Mouse (Mus musculus): ENCODE measurements at regions not wholly inside any gene's neighbourhood (a gene's known extent, or its start where the extent isn't known, plus 50 kb on each side); places are given as distances from the start of the nearest gene placed in this dataset.

- H3K36me3 ChIP-seq (ENCODE audit: control insufficient read depth in 1 of 2, insufficient read depth in 2 of 2, low read length in 2 of 2): no peaks in the 10 kb centered on the region
- no peaks in the 10 kb centered on the region for H3K27me3 ChIP-seq (ENCODE audit: control insufficient read depth in 1 of 2, insufficient read depth in 2 of 2, low read length in 2 of 2)
- no peak overlapping the region for H3K9ac ChIP-seq (ENCODE audit: control insufficient read depth, low read depth, low read length, poor library complexity, severe bottlenecking)
- TF ChIP-seq ZKSCAN1 (IDR thresholded peaks at IDR 0.05; ENCODE audit: low read depth, low read length): no peak
- no peak for TF ChIP-seq POLR2AphosphoS2 (IDR thresholded peaks at IDR 0.05; ENCODE audit: low read length)
- no peak for TF ChIP-seq E2F4 (IDR thresholded peaks at IDR 0.05; ENCODE audit: borderline replicate concordance, low read depth, low read length)
- TF ChIP-seq TAL1 (IDR thresholded peaks at IDR 0.05; ENCODE audit: low read length): no peak
- no peak for TF ChIP-seq MYC (IDR thresholded peaks at IDR 0.05; ENCODE audit: low read depth, low read length)
- TF ChIP-seq POLR2A (IDR thresholded peaks at IDR 0.05; ENCODE audit: control insufficient read depth in 1 of 2, insufficient read depth in 1 of 2, low read depth in 1 of 2, low read length in 2 of 2, poor library complexity in 1 of 2): no peak
- no peak for TF ChIP-seq MXI1 (IDR thresholded peaks at IDR 0.05; ENCODE audit: low read depth, low read length)
- no peak for TF ChIP-seq TBP (IDR thresholded peaks at IDR 0.05; ENCODE audit: low read depth, low read length)
- TF ChIP-seq MAFK (IDR thresholded peaks at IDR 0.05; ENCODE audit: borderline replicate concordance, low read depth, low read length): no peak
- TF ChIP-seq SMC3 (IDR thresholded peaks at IDR 0.05; ENCODE audit: low read depth, low read length): no peak
- TF ChIP-seq MYB (IDR thresholded peaks at IDR 0.05; ENCODE audit: low read depth, low read length): no peak
- no peak for TF ChIP-seq EP300 (IDR thresholded peaks at IDR 0.05; ENCODE audit: low read depth in 1 of 2, low read length in 2 of 2)
- TF ChIP-seq RCOR1 (IDR thresholded peaks at IDR 0.05; ENCODE audit: low read depth, low read length): no peak
- TF ChIP-seq RAD21 (IDR thresholded peaks at IDR 0.05; ENCODE audit: low read depth, low read length): no peak
- H3K27ac ChIP-seq (ENCODE audit: control insufficient read depth, low read depth, low read length): no peak overlapping the region
- H3K79me2 ChIP-seq (ENCODE audit: control insufficient read depth, insufficient read depth, low read length, poor library complexity): no peaks in the 10 kb centered on the region
- no peak for DNase-seq (ENCODE audit: low read depth, low spot score)
- H3K4me3 ChIP-seq (ENCODE audit: control insufficient read depth in 1 of 2, insufficient read depth in 1 of 2, low read depth in 2 of 2, low read length in 2 of 2): no peak overlapping the region
- no peaks in the 10 kb centered on the region for H3K4me1 ChIP-seq (ENCODE audit: control insufficient read depth in 1 of 2, insufficient read depth in 2 of 2, low read length in 2 of 2)
- no peaks in the 10 kb centered on the region for H3K9me3 ChIP-seq (replicated peaks; ENCODE audit: insufficient read depth, low read length)
These were observed 914.5 kb upstream of the Msl3l2 start for GRCm38 (mm10) chr10:55192176-55192575.

GRCm38 (mm10) chr10:55194144-55194543 is 912.6 kb upstream of the Msl3l2 start:
- Histone ChIP-seq H3K36me3 (ENCODE audit: control insufficient read depth in 1 of 2, insufficient read depth in 2 of 2, low read length in 2 of 2) (no peaks in the 10 kb centered on the region), H3K79me2 (ENCODE audit: control insufficient read depth, insufficient read depth, low read length, poor library complexity) (no peaks in the 10 kb centered on the region), H3K27me3 (ENCODE audit: control insufficient read depth in 1 of 2, insufficient read depth in 2 of 2, low read length in 2 of 2) (no peaks in the 10 kb centered on the region), H3K27ac (ENCODE audit: control insufficient read depth, low read depth, low read length) (no peak overlapping the region), H3K4me1 (ENCODE audit: control insufficient read depth in 1 of 2, insufficient read depth in 2 of 2, low read length in 2 of 2) (no peaks in the 10 kb centered on the region), H3K9me3 (replicated peaks; ENCODE audit: insufficient read depth, low read length) (no peaks in the 10 kb centered on the region), H3K4me3 (ENCODE audit: control insufficient read depth in 1 of 2, insufficient read depth in 1 of 2, low read depth in 2 of 2, low read length in 2 of 2) (no peak overlapping the region), H3K9ac (ENCODE audit: control insufficient read depth, low read depth, low read length, poor library complexity, severe bottlenecking) (no peak overlapping the region)
- TF ChIP-seq TCF12 (IDR thresholded peaks at IDR 0.05; ENCODE audit: low read depth, low read length) (no peak), HCFC1 (IDR thresholded peaks at IDR 0.05; ENCODE audit: low read depth, low read length) (no peak), BHLHE40 (IDR thresholded peaks at IDR 0.05; ENCODE audit: borderline replicate concordance, low read depth, low read length) (no peak), RCOR1 (IDR thresholded peaks at IDR 0.05; ENCODE audit: low read depth, low read length) (no peak), SMC3 (IDR thresholded peaks at IDR 0.05; ENCODE audit: low read depth, low read length) (no peak), TAL1 (IDR thresholded peaks at IDR 0.05; ENCODE audit: low read length) (no peak), POLR2AphosphoS5 (IDR thresholded peaks at IDR 0.05; ENCODE audit: borderline replicate concordance, low read depth, low read length) (no peak), ZNF384 (IDR thresholded peaks at IDR 0.05; ENCODE audit: low read depth, low read length) (no peak), MYC (IDR thresholded peaks at IDR 0.05; ENCODE audit: low read depth, low read length) (no peak), POLR2AphosphoS2 (IDR thresholded peaks at IDR 0.05; ENCODE audit: low read length) (no peak), NRF1 (IDR thresholded peaks at IDR 0.05; ENCODE audit: insufficient read depth, low read depth, low read length, poor library complexity, severe bottlenecking) (no peak)
- no peak for DNase-seq (ENCODE audit: low read depth, low spot score)

Data from MEL (cell line).